Mouse (Mus musculus): ENCODE data around the gene Rpl10.

Rpl10 gene

GRCm38 (mm10) chrX:74281732-74282394 lies 11.3 kb downstream of the Rpl10 start, which contains the start of the genes Taz and Dnase1l1:
Gene Taz, plus strand, starts transcription at chrX:74281912.
Gene Dnase1l1, minus strand, starts transcription at chrX:74282337.
- DNase-seq = peak; percentile 76

- DNase-seq = peak; percentile 84
These were observed 11.9 kb downstream of the Rpl10 start for GRCm38 (mm10) chrX:74282395-74283091.

GRCm38 (mm10) chrX:74283092-74283437 lies 12.5 kb downstream of the Rpl10 start:
- no peak for DNase-seq

GRCm38 (mm10) chrX:74293431-74293830 lies 22.8 kb downstream of the Rpl10 start:
- DNase-seq = no peak

GRCm38 (mm10) chrX:74296538-74297448 lies 26.2 kb downstream of the Rpl10 start, which contains the start of gene Atp6ap1:
Gene Atp6ap1, plus strand, starts transcription at chrX:74297097.
- peak; percentile 95 for DNase-seq

- DNase-seq = no peak
These were observed 27.7 kb downstream of the Rpl10 start for GRCm38 (mm10) chrX:74298348-74298747.

GRCm38 (mm10) chrX:74299721-74300120 lies 29.1 kb downstream of the Rpl10 start:
- no peak for DNase-seq

GRCm38 (mm10) chrX:74304867-74305700 lies 34.5 kb downstream of the Rpl10 start, which contains the start of gene Gdi1:
Gene Gdi1, plus strand, starts transcription at chrX:74304998.
- DNase-seq = peak; percentile 76

GRCm38 (mm10) chrX:74312540-74313464 lies 42.2 kb downstream of the Rpl10 start, which contains the start of gene Fam50a:
Gene Fam50a, plus strand, starts transcription at chrX:74313033.
- peak; percentile 84 for DNase-seq
